In the genomic region with DNA sequence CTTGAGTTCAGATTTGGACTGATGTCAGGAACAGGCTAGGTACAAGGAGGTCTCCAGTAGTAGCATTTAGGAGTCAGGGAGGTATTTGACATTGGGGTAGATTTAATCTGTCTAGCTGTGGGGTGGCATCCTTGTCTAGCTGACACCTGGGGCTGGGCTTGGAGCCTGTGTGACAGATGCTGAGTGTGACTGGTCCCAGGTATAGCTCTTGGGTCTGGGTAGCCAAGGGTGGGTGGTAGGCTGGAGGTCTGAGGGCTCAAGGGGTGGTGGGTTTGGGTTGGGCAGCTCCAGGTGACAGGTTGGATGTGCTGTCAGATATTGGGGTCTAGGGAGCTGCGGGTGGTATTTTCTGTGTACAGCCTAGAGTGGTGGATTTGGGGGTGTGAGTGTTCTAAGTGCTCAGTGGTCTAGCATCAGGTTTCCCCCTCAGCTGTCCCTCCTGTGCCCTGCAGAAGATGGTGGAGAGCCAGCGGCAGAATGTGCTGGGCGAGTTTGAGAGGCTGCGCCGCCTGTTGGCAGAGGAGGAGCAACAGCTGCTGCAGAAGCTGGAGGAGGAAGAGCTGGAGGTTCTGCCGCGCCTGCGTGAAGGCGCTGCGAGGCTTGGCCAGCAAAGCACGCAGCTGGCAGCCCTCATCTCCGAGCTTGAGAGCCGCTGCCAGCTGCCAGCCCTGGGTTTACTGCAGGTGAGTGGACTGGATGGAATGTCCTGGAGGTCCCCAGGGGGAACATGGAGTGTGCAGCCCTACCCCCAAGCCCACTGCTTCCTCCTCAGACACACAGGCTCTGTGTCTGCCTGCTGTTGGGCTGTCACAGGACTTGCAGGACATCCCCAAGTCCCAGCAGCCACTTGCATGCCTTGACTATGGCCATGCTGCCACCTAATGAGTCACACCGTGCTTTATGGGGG, we compare ENCODE assay signal across 9 mouse cellular contexts. TPM values are rescaled to one million over a fixed set of nuclear protein-coding genes. Genes with fewer than 3 reads are reported as not detected.
A peak's percentile ranks its signal among the peaks of the same experiment; 100 is the strongest.
DNase-seq lines count a peak whose midpoint lies in the region; ATAC-seq and TF ChIP-seq lines count a peak whose summit lies in the region.
"Had no signal": no experiment of that assay in that cellular context is flagged by ENCODE, and none has a peak within 500 bp of the region (broad histone marks: within the 10 kb centered on the region; RNA-seq: fewer than 3 reads in every experiment).

No protein-coding gene starts in this region.

- peak; percentile 52 for DNase-seq in embryo, embryonic 10 days (ENCODE audit: low spot score)
- DNase-seq in embryo, embryonic 9.5 days (ENCODE audit: extremely low spot score), result no peak
- peak; percentile 82 for DNase-seq in CD4-positive helper T cell, adult 2 months (ENCODE audit: low read depth, low spot score)
- peak; percentile 74 to 75 for DNase-seq in left cerebral cortex, adult 2 months (ENCODE audit: extremely low spot score in 1 of 2, low spot score in 2 of 2)
- DNase-seq in stomach, postnatal 0 days (ENCODE audit: low spot score), result peak; percentile 61

- H3K27ac ChIP-seq in embryonic facial prominence, embryonic 15.5 days (replicated peaks), result peak overlapping the region; percentile 22; the same call in 1 of the 2 replicates
- H3K27ac ChIP-seq in heart, embryonic 15.5 days, result peak overlapping the region; percentile 76
- peak overlapping the region; percentile 50; the same call in 1 of the 2 replicates for H3K27ac ChIP-seq in left cerebral cortex, adult 2 months
- no peak overlapping the region for H3K27ac ChIP-seq in midbrain, embryonic 16.5 days (ENCODE audit: low read length)
- H3K27ac ChIP-seq in stomach, postnatal 0 days (replicated peaks), result no peak overlapping the region
- H3K27ac ChIP-seq: limb, embryonic 12.5 days had no signal

- H3K4me1 ChIP-seq in embryonic facial prominence, embryonic 15.5 days, result peaks cover 35% of the 10 kb centered on the region
- peaks cover 81% of the 10 kb centered on the region for H3K4me1 ChIP-seq in heart, embryonic 15.5 days (replicated peaks)
- peaks cover 38% of the 10 kb centered on the region for H3K4me1 ChIP-seq in midbrain, embryonic 16.5 days (ENCODE audit: control insufficient read depth, insufficient read depth, low read length)
- peaks cover 5% of the 10 kb centered on the region for H3K4me1 ChIP-seq in stomach, postnatal 0 days (replicated peaks; ENCODE audit: control insufficient read depth, insufficient read depth)

- peak; percentile 73 for TF ChIP-seq CTCF in left cerebral cortex, adult 2 months (IDR thresholded peaks at IDR 0.05)
- peak; percentile 73 for TF ChIP-seq CTCF in stomach, postnatal 0 days (IDR thresholded peaks at IDR 0.05; ENCODE audit: low read depth)

- 50% methylated on average over 14 of the region's 14 CpGs for WGBS in embryonic facial prominence, embryonic 15.5 days
- WGBS in heart, embryonic 15.5 days, result 48% methylated on average over 14 of the region's 14 CpGs
- WGBS in midbrain, embryonic 16.5 days, result 53% methylated on average over 14 of the region's 14 CpGs
- WGBS in stomach, postnatal 0 days, result 36% methylated on average over 14 of the region's 14 CpGs

- ATAC-seq in embryonic facial prominence, embryonic 15.5 days (ENCODE audit: insufficient number of reproducible peaks, low FRiP score, low TSS enrichment, low read depth), result no peak
- 0 out of 2 replicates have a peak, but pooled peaks have one; percentile 9 for ATAC-seq in heart, embryonic 15.5 days (replicated peaks; ENCODE audit: insufficient number of reproducible peaks, insufficient read depth, low FRiP score, low read depth)
- ATAC-seq in midbrain, embryonic 16.5 days, result no peak
- ATAC-seq in stomach, postnatal 0 days (ENCODE audit: low FRiP score, low TSS enrichment), result no peak

- TF ChIP-seq EP300 in stomach, postnatal 0 days (optimal IDR thresholded peaks at IDR 0.05), result no peak

- no peak overlapping the region for H3K9ac ChIP-seq in embryonic facial prominence, embryonic 15.5 days
- H3K9ac ChIP-seq in heart, embryonic 15.5 days, result 0 out of 2 replicates have a peak overlapping the region, but pooled peaks have one; percentile 3
- 0 out of 2 replicates have a peak overlapping the region, but pooled peaks have one; percentile 17 for H3K9ac ChIP-seq in midbrain, embryonic 16.5 days (ENCODE audit: low read depth, low read length)
- H3K9ac ChIP-seq in stomach, postnatal 0 days (ENCODE audit: low read length), result no peak overlapping the region
- H3K9ac ChIP-seq: limb, embryonic 12.5 days had no signal

- intact Hi-C loops in left cerebral cortex, adult 2 months (cut with DNase I), result no loop called here

- H3K4me3 ChIP-seq in embryonic facial prominence, embryonic 15.5 days (replicated peaks), result no peak overlapping the region
- H3K4me3 ChIP-seq in heart, embryonic 15.5 days, result no peak overlapping the region; the same call in 1 of the 2 replicates
- H3K4me3 ChIP-seq in left cerebral cortex, adult 2 months, result no peak overlapping the region
- no peak overlapping the region for H3K4me3 ChIP-seq in midbrain, embryonic 16.5 days (ENCODE audit: low read depth, low read length)
- no peak overlapping the region for H3K4me3 ChIP-seq in stomach, postnatal 0 days (ENCODE audit: low read depth, low read length)
- H3K4me3 ChIP-seq: limb, embryonic 12.5 days had no signal

- H3K27me3 ChIP-seq in embryonic facial prominence, embryonic 15.5 days, result no peaks in the 10 kb centered on the region
- H3K27me3 ChIP-seq in heart, embryonic 15.5 days, result no peaks in the 10 kb centered on the region
- H3K27me3 ChIP-seq in midbrain, embryonic 16.5 days (ENCODE audit: control insufficient read depth, insufficient read depth, low read depth, low read length), result no peaks in the 10 kb centered on the region
- H3K27me3 ChIP-seq in stomach, postnatal 0 days (ENCODE audit: control insufficient read depth, insufficient read depth, low read length), result no peaks in the 10 kb centered on the region
- H3K27me3 ChIP-seq: limb, embryonic 12.5 days had no signal

- no peaks in the 10 kb centered on the region for H3K9me3 ChIP-seq in embryonic facial prominence, embryonic 15.5 days (replicated peaks)
- H3K9me3 ChIP-seq in heart, embryonic 15.5 days (replicated peaks), result no peaks in the 10 kb centered on the region
- no peaks in the 10 kb centered on the region for H3K9me3 ChIP-seq in midbrain, embryonic 16.5 days (replicated peaks; ENCODE audit: control insufficient read depth, low read length, poor library complexity, severe bottlenecking)
- no peaks in the 10 kb centered on the region for H3K9me3 ChIP-seq in stomach, postnatal 0 days (ENCODE audit: control insufficient read depth, low read length)
- H3K9me3 ChIP-seq: limb, embryonic 12.5 days had no signal

- peaks cover 46% of the 10 kb centered on the region for H3K36me3 ChIP-seq in embryonic facial prominence, embryonic 15.5 days
- H3K36me3 ChIP-seq in heart, embryonic 15.5 days, result peaks cover 32% of the 10 kb centered on the region
- peaks cover 30% of the 10 kb centered on the region for H3K36me3 ChIP-seq in midbrain, embryonic 16.5 days (ENCODE audit: control insufficient read depth, insufficient read depth, low read length)
- peaks cover 9% of the 10 kb centered on the region; the same call in 1 of the 2 replicates for H3K36me3 ChIP-seq in stomach, postnatal 0 days (ENCODE audit: control insufficient read depth, insufficient read depth, low read length)

- no peak overlapping the region for H3K4me2 ChIP-seq in embryonic facial prominence, embryonic 15.5 days (replicated peaks)
- peak overlapping the region; percentile 96 for H3K4me2 ChIP-seq in heart, embryonic 15.5 days
- no peak overlapping the region for H3K4me2 ChIP-seq in midbrain, embryonic 16.5 days (ENCODE audit: low read length)
- H3K4me2 ChIP-seq in stomach, postnatal 0 days (replicated peaks; ENCODE audit: low read depth), result no peak overlapping the region
- H3K4me2 ChIP-seq: limb, embryonic 12.5 days had no signal

RNA-seq across cellular contexts. Expression of a gene that starts 3.9 kb away (rescaled TPM):
- 23.3 and 24.1 TPM in 2 replicates for polyA plus RNA-seq in embryonic facial prominence, embryonic 15.5 days (2015; fragmentation: Nextera tagmentation; extraction: Ambion mirVana)
- polyA plus RNA-seq in heart, embryonic 15.5 days (2015; fragmentation: Nextera tagmentation; extraction: Ambion mirVana), result 26.9 and 34.6 TPM in 2 replicates
- total RNA-seq in left cerebral cortex, adult 2 months (2021), result 10 to 100 TPM; 25.6 to 26.1 TPM
- polyA plus RNA-seq in midbrain, embryonic 16.5 days (2015; fragmentation: Nextera tagmentation; extraction: Ambion mirVana), result 19.5 and 22.3 TPM in 2 replicates
- 9.9 and 11.0 TPM in 2 replicates for polyA plus RNA-seq in stomach, postnatal 0 days (2015; fragmentation: Nextera tagmentation; extraction: Ambion mirVana)

RNA-seq across cellular contexts. Expression of a gene that starts 27.3 kb away (rescaled TPM):
- polyA plus RNA-seq in embryonic facial prominence, embryonic 15.5 days (2015; fragmentation: Nextera tagmentation; extraction: Ambion mirVana), result 37.0 and 38.3 TPM in 2 replicates
- 30.4 and 34.7 TPM in 2 replicates for polyA plus RNA-seq in heart, embryonic 15.5 days (2015; fragmentation: Nextera tagmentation; extraction: Ambion mirVana)
- 10 to 100 TPM; 55.5 to 59.1 TPM for total RNA-seq in left cerebral cortex, adult 2 months (2021)
- polyA plus RNA-seq in midbrain, embryonic 16.5 days (2015; fragmentation: Nextera tagmentation; extraction: Ambion mirVana), result 107 and 115 TPM in 2 replicates
- 18.7 and 19.1 TPM in 2 replicates for polyA plus RNA-seq in stomach, postnatal 0 days (2015; fragmentation: Nextera tagmentation; extraction: Ambion mirVana)

RNA-seq across cellular contexts. Expression of a gene that starts 27.3 kb away (rescaled TPM):
- 0.42 and 0.59 TPM in 2 replicates for polyA plus RNA-seq in embryonic facial prominence, embryonic 15.5 days (2015; fragmentation: Nextera tagmentation; extraction: Ambion mirVana)
- 0.27 and 0.57 TPM in 2 replicates for polyA plus RNA-seq in heart, embryonic 15.5 days (2015; fragmentation: Nextera tagmentation; extraction: Ambion mirVana)
- total RNA-seq in left cerebral cortex, adult 2 months (2021), result 1 to 10 TPM; 4.8 to 4.9 TPM
- polyA plus RNA-seq in midbrain, embryonic 16.5 days (2015; fragmentation: Nextera tagmentation; extraction: Ambion mirVana), result 1.3 and 2.1 TPM in 2 replicates
- 0.05 and 0.08 TPM in 2 replicates for polyA plus RNA-seq in stomach, postnatal 0 days (2015; fragmentation: Nextera tagmentation; extraction: Ambion mirVana)

RNA-seq across cellular contexts. Expression of a gene that starts 33.1 kb away (rescaled TPM):
- 43.6 and 55.8 TPM in 2 replicates for polyA plus RNA-seq in embryonic facial prominence, embryonic 15.5 days (2015; fragmentation: Nextera tagmentation; extraction: Ambion mirVana)
- polyA plus RNA-seq in heart, embryonic 15.5 days (2015; fragmentation: Nextera tagmentation; extraction: Ambion mirVana), result 18.0 and 18.3 TPM in 2 replicates
- total RNA-seq in left cerebral cortex, adult 2 months (2021), result 10 to 100 TPM; 88.5 to 98.9 TPM
- 345 and 399 TPM in 2 replicates for polyA plus RNA-seq in midbrain, embryonic 16.5 days (2015; fragmentation: Nextera tagmentation; extraction: Ambion mirVana)
- polyA plus RNA-seq in stomach, postnatal 0 days (2015; fragmentation: Nextera tagmentation; extraction: Ambion mirVana), result 7.5 and 8.9 TPM in 2 replicates

RNA-seq across cellular contexts. Expression of a gene that starts 43.1 kb away (rescaled TPM):
- polyA plus RNA-seq in embryonic facial prominence, embryonic 15.5 days (2015; fragmentation: Nextera tagmentation; extraction: Ambion mirVana), result 243 and 249 TPM in 2 replicates
- polyA plus RNA-seq in heart, embryonic 15.5 days (2015; fragmentation: Nextera tagmentation; extraction: Ambion mirVana), result 170 and 210 TPM in 2 replicates
- total RNA-seq in left cerebral cortex, adult 2 months (2021), result 100 to 1,000 TPM; 445 to 469 TPM
- polyA plus RNA-seq in midbrain, embryonic 16.5 days (2015; fragmentation: Nextera tagmentation; extraction: Ambion mirVana), result 550 and 556 TPM in 2 replicates
- polyA plus RNA-seq in stomach, postnatal 0 days (2015; fragmentation: Nextera tagmentation; extraction: Ambion mirVana), result 136 and 140 TPM in 2 replicates

Comparison
In these comparisons a context has a peak if more than half of its experiments do, and no peak if none do; other contexts are left out.
1. H3K27ac ChIP-seq: peak in embryonic facial prominence, embryonic 15.5 days (single experiment), heart, embryonic 15.5 days (single experiment) and left cerebral cortex, adult 2 months (single experiment); none in midbrain, embryonic 16.5 days (single experiment) and stomach, postnatal 0 days (single experiment).
2. H3K9ac ChIP-seq: peak in heart, embryonic 15.5 days (single experiment) and midbrain, embryonic 16.5 days (single experiment); none in embryonic facial prominence, embryonic 15.5 days (single experiment) and stomach, postnatal 0 days (single experiment).